Mouse (Mus musculus) activated CD4-positive, CD25-positive, alpha-beta regulatory T cell, adult 4 months (primary cell): ENCODE measurements around the gene Gm3383. TPM values are rescaled to one million over a fixed set of nuclear protein-coding genes. Genes with fewer than 3 reads are reported as not detected.
"Not testable (repeated sequence)": the region's sequence is repeated elsewhere in the genome, so short reads cannot be mapped to it uniquely, and the experiment has no call there.

ENCODE experiments used
- ATAC-seq: one replicate; pipeline ENCODE4 v1.8.0; 2017
- polyA plus RNA-seq, 2 experiments: library from polyadenylated mRNA; unstranded; fragments of 100-300 nt; shearing (Covaris generic); gene quantifications; one replicate each; pipeline ENCODE4 v1.2.1; 2017

Gene Gm3383
- 1 to 10 TPM; 4.6 to 5.9 TPM for polyA plus RNA-seq

DNA sequence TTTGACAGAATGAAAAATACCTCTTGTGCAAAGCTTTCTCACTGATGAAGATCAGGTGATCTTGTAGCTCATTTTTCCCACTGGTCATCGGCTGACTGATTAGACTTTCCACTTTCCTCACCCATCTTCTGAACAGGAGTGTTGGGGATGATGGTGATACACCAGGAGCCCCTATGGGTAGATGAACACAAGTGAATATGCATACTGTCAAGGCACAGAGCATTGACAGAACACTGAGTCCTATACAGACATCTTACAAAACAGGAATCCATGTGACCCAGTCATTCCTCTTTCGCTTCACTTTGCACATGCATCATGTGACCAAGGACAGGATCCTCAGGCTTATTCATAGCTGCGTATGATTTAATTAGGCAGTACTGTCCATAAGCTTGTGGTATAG lies at the start of gene Gm3383:
TSS of gene Gm3383 (minus strand) at position 101 of the 400 bp plus-strand sequence.
- not testable (repeated sequence) for ATAC-seq

- ATAC-seq: not testable (repeated sequence)
Measured at GRCm38 (mm10) chr14:5855911-5856310, 48.1 kb upstream of the Gm3383 start.

DNA sequence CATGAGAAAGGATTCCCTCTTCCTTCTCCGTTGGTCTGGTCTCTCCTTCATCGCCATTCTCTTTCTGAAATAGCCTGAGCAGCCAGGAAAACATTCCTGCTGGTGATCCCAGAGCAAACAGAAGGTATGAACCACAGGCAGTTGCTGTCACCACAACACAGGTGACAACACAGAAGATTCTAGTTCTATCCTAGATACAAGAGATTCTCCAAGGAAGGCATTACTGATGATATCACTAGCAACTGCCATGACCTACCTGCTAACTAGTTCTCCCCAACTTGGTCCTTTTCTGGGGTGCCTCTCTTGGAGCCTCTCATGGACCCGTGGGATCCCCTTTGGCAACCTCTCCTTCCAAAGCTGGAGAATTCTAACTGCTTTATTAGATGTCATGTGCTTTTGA lies 22.4 kb upstream of the Gm3383 start, which contains the start of gene Gm3424:
TSS of gene Gm3424 (minus strand) at position 101 of the 400 bp plus-strand sequence.
- not testable (repeated sequence) for ATAC-seq

- ATAC-seq: not testable (repeated sequence)
Measured at GRCm38 (mm10) chr14:5812699-5813356, 5.0 kb upstream of the Gm3383 start.

DNA sequence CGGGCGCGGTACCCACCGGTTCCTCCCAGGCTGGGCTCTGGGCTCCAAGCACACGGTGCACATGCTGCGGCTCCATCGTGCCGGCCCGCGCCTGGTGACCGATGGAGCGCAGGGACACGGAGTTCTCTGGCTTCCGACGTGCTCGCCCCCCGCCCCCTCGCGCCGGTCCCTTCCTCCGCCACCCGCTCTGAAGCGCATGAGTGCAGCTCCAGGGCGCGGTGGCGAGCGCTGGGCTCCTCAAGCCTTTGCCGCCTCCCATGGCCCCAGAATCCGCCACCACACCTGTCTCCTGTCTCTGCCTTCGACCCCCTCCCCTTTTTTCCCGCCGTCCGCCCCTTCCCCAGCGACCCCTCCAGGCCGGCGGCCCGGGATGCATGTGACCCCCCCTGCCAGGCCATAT lies 66.3 kb downstream of the Gm3383 start, which contains the start of gene Gm3373:
TSS of gene Gm3373 (minus strand) at position 101 of the 400 bp plus-strand sequence.
- ATAC-seq: not testable (repeated sequence)

- ATAC-seq: not testable (repeated sequence)
Measured at GRCm38 (mm10) chr14:5687357-5687756, 120.4 kb downstream of the Gm3383 start, which contains the start of gene Gm9603. Gene Gm9603, minus strand, starts transcription at chr14:5687457.

GRCm38 (mm10) chr14:5632928-5633327 lies 174.9 kb downstream of the Gm3383 start, which contains the start of gene Gm8265:
Gene Gm8265, minus strand, starts transcription at chr14:5633028.
- not testable (repeated sequence) for ATAC-seq

Other genes starting within 250 kb of the Gm3383 start
- not detected for gene Gm8265, start 175.0 kb downstream of the Gm3383 start, polyA plus RNA-seq
- not detected for gene Gm9603, start 120.5 kb downstream of the Gm3383 start, polyA plus RNA-seq
- gene Gm3373, start 66.4 kb downstream of the Gm3383 start, polyA plus RNA-seq: 1 to 10 TPM in 1 of 2 experiments, not detected in 1; 8.7 TPM
- not detected for gene Gm3424, start 22.3 kb upstream of the Gm3383 start, polyA plus RNA-seq
- gene Gm8237, start 72.4 kb upstream of the Gm3383 start, polyA plus RNA-seq: 1 to 10 TPM in 1 of 2 experiments, under 1 TPM in 1; 0.46 to 1.3 TPM
- 1 to 10 TPM; 1.7 to 2.9 TPM for gene Gm3248, start 153.8 kb upstream of the Gm3383 start, polyA plus RNA-seq
- not detected for gene Gm3453, start 171.2 kb upstream of the Gm3383 start, polyA plus RNA-seq